Mouse (Mus musculus) embryonic facial prominence, embryonic 12.5 days (tissue): Measurements from ENCODE around the gene Igf2bp2. TPM values are rescaled to one million over a fixed set of nuclear protein-coding genes. Genes with fewer than 3 reads are reported as not detected.

Experiments used
- ATAC-seq: fragments of 200-750 bp; cut with Nextera tagmentation; 2 replicates; pipeline ENCODE4 v1.8.0; 2017; ENCODE audit not compliant: insufficient number of reproducible peaks, insufficient read depth, low FRiP score, low TSS enrichment
- H3K27ac ChIP-seq: fragments of 300-500 bp; sonication (generic); 2 replicates; pipeline ENCODE4 v1.5.1; 2016; ENCODE audit warnings: mild to moderate bottlenecking
- H3K27me3 ChIP-seq: fragments of 300-500 bp; sonication (generic); 2 replicates; pipeline ENCODE4 v1.6.1; 2016; ENCODE audit warnings: mild to moderate bottlenecking, moderate library complexity
- H3K36me3 ChIP-seq: fragments of 300-500 bp; sonication (generic); 2 replicates; pipeline ENCODE4 v1.6.1; 2016; ENCODE audit warnings: mild to moderate bottlenecking
- H3K4me1 ChIP-seq: fragments of 300-500 bp; sonication (generic); 2 replicates; pipeline ENCODE4 v1.6.1; 2016
- H3K4me2 ChIP-seq: fragments of 300-500 bp; sonication (generic); replicated peaks from 2 replicates; pipeline ENCODE4 v1.6.1; 2016; ENCODE audit warnings: mild to moderate bottlenecking, moderate library complexity
- H3K4me3 ChIP-seq: fragments of 300-500 bp; sonication (generic); 2 replicates; pipeline ENCODE4 v1.5.1; 2016; ENCODE audit warnings: mild to moderate bottlenecking
- H3K9ac ChIP-seq: fragments of 300-500 bp; sonication (generic); 2 replicates; pipeline ENCODE4 v1.6.1; 2016; ENCODE audit warnings: mild to moderate bottlenecking, moderate library complexity
- H3K9me3 ChIP-seq: fragments of 300-500 bp; sonication (generic); 2 replicates; pipeline ENCODE4 v1.6.1; 2016; ENCODE audit warnings: mild to moderate bottlenecking, moderate library complexity
- WGBS: fragments of 180-500 bp; shearing (Covaris S2); methylation state at CpG from one replicate; pipeline ENCODE4 v1.1.7; 2016; 5-methylcytosine and 5-hydroxymethylcytosine counted together
- polyA plus RNA-seq: library from polyadenylated mRNA; unstranded; fragments of >200 nt; fragmentation: Nextera tagmentation; extraction: Ambion mirVana; gene quantifications from 2 replicates; pipeline ENCODE4 v1.2.1, GENCODE M21; 2016

The Igf2bp2 gene
- polyA plus RNA-seq, 1 experiment from 2014 or later, result 132 TPM

DNA sequence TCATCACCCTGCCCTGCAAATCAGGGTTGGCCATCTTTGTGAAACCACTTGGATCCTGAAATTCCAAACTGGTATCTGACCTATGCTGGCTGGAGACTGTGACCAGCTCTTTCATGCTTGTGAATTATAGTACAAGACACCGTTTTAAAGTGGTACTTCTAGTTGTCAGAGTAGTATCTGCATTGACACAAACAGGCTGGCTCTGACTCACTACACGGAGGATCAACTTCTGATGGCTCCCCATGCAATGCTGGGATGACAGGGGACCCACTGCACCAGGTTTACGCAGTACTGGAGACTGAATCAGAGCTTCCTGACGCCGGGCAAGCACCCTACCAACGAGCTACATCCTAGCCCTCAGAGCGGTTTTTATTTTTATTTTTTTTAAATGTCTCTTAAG, 17.0 kb downstream of the Igf2bp2 start:
- peaks cover 29% of the 10 kb centered on the region for H3K4me1 ChIP-seq
- 87% methylated on average over 7 of the region's 7 CpGs for WGBS
- H3K36me3 ChIP-seq, result 0 out of 2 replicates have a peak, but pooled peaks cover 5% of the 10 kb centered on the region
- ATAC-seq, result no peak
- H3K27me3 ChIP-seq, result no peaks in the 10 kb centered on the region
- no peak overlapping the region for H3K9ac ChIP-seq
- H3K4me2 ChIP-seq, result no peak overlapping the region
- H3K27ac ChIP-seq, result no peak overlapping the region
- no peak overlapping the region for H3K4me3 ChIP-seq
- no peaks in the 10 kb centered on the region for H3K9me3 ChIP-seq

DNA sequence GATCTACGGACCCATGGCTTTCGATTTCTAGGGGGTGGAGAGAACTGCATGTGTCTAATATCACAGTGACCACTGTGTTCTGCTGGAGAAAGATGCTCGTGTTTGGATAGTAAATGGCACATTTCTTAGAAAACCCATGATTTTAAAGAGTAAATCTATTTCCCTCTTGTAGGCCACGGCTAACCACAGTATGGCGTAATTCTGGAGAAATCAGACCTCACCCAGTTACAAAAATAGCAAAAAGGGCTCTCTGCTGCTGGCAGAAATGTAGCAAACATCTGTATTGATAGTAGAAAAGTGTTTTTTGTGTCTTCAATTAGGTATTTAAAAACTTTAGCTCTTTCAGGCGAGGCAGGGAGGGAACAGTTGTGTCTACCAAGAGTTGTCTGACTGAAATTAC, 18.6 kb downstream of the Igf2bp2 start:
- Histone ChIP-seq H3K9ac (no peak overlapping the region), H3K4me2 (no peak overlapping the region), H3K27me3 (no peaks in the 10 kb centered on the region), H3K27ac (no peak overlapping the region), H3K4me1 (peaks cover 17% of the 10 kb centered on the region; the same call in 1 of the 2 replicates), H3K36me3 (0 out of 2 replicates have a peak, but pooled peaks cover 5% of the 10 kb centered on the region), H3K9me3 (no peaks in the 10 kb centered on the region), H3K4me3 (no peak overlapping the region)
- ATAC-seq, result no peak
- WGBS, result 93% methylated on average over 6 of the region's 6 CpGs

DNA sequence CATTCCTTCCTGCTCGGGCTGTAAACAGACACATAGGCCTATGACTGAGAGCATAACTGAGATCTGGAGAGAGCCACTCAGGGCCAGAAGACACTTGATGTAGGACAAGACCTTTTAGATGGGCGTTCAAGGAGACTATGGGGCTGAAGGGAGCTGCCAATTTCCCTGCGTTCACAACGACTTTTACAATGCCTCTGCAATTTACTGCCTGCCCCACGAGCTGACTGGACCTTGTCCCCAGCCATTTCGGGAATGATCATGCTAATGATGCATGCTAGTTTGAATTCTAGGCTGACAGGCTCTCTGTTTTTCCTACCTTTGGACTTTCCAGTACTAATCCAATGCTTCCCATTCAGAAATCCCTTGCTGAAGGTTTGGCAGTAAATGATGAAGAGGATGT, 22.2 kb downstream of the Igf2bp2 start:
- Histone ChIP-seq H3K27me3 (no peaks in the 10 kb centered on the region), H3K4me2 (no peak overlapping the region), H3K36me3 (0 out of 2 replicates have a peak, but pooled peaks cover 2% of the 10 kb centered on the region), H3K4me1 (peaks cover 14% of the 10 kb centered on the region), H3K27ac (no peak overlapping the region), H3K4me3 (no peak overlapping the region), H3K9ac (no peak overlapping the region), H3K9me3 (no peaks in the 10 kb centered on the region)
- WGBS, result 73% methylated on average over 6 of the region's 6 CpGs
- no peak for ATAC-seq

DNA sequence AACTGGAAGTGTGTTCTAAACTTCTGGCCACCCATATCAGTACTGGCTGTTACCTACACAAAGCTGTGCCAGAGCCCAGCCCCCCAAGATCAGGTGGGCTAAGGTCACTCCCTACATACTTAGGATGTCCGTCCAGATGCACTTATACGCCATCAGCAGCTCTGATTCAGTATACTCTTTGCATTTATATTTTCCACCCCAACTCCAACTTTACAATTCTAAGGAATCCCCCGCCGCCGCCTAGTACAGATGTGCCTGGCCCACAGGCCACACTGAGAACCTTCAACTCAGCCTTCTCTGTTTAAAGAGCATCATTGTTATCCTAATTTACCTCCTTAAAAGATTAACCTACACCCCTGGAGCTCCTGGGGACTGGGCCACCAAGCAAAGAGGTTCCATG, 23.3 kb downstream of the Igf2bp2 start:
- Histone ChIP-seq H3K36me3 (0 out of 2 replicates have a peak, but pooled peaks cover 2% of the 10 kb centered on the region), H3K27ac (no peak overlapping the region), H3K9me3 (no peaks in the 10 kb centered on the region), H3K4me2 (no peak overlapping the region), H3K4me1 (peaks cover 14% of the 10 kb centered on the region), H3K9ac (no peak overlapping the region), H3K4me3 (no peak overlapping the region), H3K27me3 (no peaks in the 10 kb centered on the region)
- WGBS, result 81% methylated on average over 5 of the region's 5 CpGs
- ATAC-seq, result no peak

DNA sequence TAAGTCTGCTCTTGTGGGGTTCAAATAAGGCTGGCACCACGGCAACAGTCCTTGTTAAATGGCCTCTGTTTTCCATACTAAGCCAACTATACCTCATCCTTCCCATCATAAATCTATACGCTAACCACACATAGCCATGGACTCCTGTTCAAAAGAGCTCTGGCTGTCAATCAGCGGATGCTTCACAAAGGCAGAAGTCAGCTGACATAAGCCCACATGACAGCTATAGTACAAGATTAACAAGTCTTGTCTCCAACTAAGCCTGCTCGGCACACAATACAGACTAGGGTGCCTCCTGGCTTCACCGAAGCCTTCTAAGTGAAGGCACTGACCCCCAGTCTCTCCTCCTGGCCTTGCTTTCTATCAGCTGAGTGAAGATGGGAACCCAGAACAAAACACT, 26.9 kb downstream of the Igf2bp2 start:
- WGBS, result 91% methylated on average over 5 of the region's 5 CpGs
- ATAC-seq, result no peak

DNA sequence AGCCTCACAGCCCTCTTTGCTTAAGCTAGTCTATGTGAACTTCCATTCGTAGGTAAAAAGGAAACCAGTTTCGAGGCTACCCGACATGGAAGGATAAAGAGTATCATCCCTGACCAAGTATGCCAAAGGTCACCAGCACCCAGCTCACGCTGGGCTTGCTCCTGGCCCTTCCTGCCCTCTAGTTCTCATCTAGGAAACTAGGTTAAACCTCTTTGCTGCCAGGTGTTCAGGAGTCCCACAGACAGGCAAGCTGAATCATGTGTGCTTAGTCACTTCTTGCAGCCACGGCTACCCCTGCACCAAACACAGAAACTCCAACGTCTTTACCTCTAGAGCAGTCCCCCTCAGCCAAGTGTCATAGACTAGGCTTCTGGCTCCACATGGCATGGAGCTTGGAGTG, 31.8 kb downstream of the Igf2bp2 start:
- no peaks in the 10 kb centered on the region for H3K36me3 ChIP-seq
- no peaks in the 10 kb centered on the region for H3K4me1 ChIP-seq
- 80% methylated on average over 6 of the region's 6 CpGs for WGBS
- H3K9ac ChIP-seq, result no peak overlapping the region
- no peaks in the 10 kb centered on the region for H3K27me3 ChIP-seq
- no peak overlapping the region for H3K4me3 ChIP-seq
- H3K27ac ChIP-seq, result no peak overlapping the region
- ATAC-seq, result no peak
- H3K9me3 ChIP-seq, result no peaks in the 10 kb centered on the region
- no peak overlapping the region for H3K4me2 ChIP-seq

More for the DNA sequence above, 26.9 kb downstream of the Igf2bp2 start:
- H3K9ac ChIP-seq, result no peak overlapping the region
- H3K4me3 ChIP-seq, result no peak overlapping the region
- no peaks in the 10 kb centered on the region for H3K27me3 ChIP-seq
- no peak overlapping the region for H3K27ac ChIP-seq
- peaks cover 14% of the 10 kb centered on the region for H3K4me1 ChIP-seq
- no peak overlapping the region for H3K4me2 ChIP-seq
- no peaks in the 10 kb centered on the region for H3K9me3 ChIP-seq
- no peaks in the 10 kb centered on the region for H3K36me3 ChIP-seq

DNA sequence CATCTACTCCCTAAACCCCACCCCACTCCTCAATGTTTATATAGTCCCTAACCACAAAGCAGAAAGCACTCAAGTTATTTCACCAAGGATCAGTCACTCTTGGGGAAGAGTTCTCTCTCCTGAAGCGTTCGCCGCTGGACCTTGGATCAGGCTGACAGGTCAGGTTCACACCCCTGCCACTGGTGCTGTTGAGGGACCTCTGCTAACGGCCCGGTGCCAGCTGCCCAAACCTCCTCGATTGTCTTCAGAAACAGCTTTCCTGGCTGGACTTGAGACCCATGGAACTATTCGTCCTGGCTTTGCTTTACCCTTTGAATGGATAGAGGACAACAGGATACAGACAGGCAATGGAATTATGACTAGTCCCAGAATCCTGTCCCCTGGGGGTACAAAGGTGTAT, 33.6 kb downstream of the Igf2bp2 start:
- H3K27me3 ChIP-seq, result no peaks in the 10 kb centered on the region
- no peak overlapping the region for H3K27ac ChIP-seq
- no peaks in the 10 kb centered on the region for H3K9me3 ChIP-seq
- H3K36me3 ChIP-seq, result no peaks in the 10 kb centered on the region
- peaks cover 6% of the 10 kb centered on the region for H3K4me1 ChIP-seq
- no peak for ATAC-seq
- no peak overlapping the region for H3K4me3 ChIP-seq
- H3K9ac ChIP-seq, result no peak overlapping the region
- WGBS, result 87% methylated on average over 7 of the region's 7 CpGs
- H3K4me2 ChIP-seq, result no peak overlapping the region

DNA sequence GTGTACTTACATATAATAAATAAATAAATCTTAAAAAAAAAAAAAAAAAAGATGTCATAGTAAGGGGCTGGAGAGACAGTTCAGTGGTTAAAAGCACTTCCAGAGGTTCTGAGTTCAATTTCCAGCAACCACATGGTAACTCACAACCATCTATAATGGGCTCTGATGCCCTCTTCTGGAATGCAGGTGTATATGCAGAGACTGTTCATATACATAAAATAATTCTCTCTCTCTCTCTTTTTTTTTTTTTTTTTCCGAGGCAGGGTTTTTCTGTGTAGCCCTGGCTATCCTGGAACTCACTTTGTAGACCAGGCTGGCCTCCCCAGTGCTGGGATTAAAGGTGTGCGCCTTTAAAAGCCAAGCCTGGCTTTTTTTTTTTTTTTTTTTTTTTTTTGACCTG, 34.5 kb downstream of the Igf2bp2 start:
- Histone ChIP-seq H3K27me3 (no peaks in the 10 kb centered on the region), H3K4me2 (no peak overlapping the region), H3K9ac (no peak overlapping the region), H3K4me3 (no peak overlapping the region), H3K9me3 (no peaks in the 10 kb centered on the region), H3K36me3 (no peaks in the 10 kb centered on the region), H3K4me1 (peaks cover 12% of the 10 kb centered on the region), H3K27ac (no peak overlapping the region)
- WGBS, result 82% methylated on average over 2 of the region's 2 CpGs
- ATAC-seq, result no peak

DNA sequence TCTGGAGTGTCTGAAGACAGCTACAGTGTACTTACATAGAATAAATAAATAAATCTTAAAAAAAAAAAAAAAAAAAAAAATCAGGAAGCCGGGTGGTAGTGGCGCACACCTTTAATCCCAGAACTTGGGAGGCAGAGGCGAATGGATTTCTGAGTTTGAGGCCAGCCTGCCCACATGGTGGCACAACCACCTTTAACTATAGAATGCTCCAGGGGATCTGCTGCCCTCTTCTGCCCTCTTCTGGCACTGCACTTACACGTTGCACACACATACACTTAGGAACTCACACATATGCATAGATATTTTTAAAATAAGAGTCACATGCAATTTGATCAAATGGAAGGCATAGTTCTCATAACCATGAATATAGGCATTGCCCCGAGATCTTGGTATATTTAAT, 35.3 kb downstream of the Igf2bp2 start:
- Histone ChIP-seq H3K27me3 (no peaks in the 10 kb centered on the region), H3K4me3 (no peak overlapping the region), H3K4me1 (peaks cover 12% of the 10 kb centered on the region), H3K27ac (no peak overlapping the region), H3K9ac (no peak overlapping the region), H3K9me3 (no peaks in the 10 kb centered on the region), H3K36me3 (no peaks in the 10 kb centered on the region), H3K4me2 (no peak overlapping the region)
- no peak for ATAC-seq
- 95% methylated on average over 5 of the region's 5 CpGs for WGBS

DNA sequence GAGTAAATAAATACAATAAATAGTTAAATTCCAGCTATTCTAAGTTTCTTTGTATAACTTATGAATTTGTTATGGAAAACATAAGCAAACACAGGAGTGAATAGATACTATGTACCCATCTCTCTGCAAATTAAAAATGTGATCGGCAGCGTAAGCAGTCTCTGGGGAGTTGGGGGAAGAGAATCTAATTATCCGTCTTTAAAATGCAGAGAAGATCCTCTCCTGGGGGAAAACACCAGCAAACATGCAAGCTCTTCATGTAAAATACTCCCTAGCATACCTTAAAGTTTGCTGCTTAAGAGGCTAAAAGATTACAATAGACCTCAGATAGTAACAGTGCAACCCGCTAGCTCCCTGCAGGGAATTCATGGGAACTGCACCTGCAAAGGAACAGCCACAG, 36.2 kb downstream of the Igf2bp2 start:
- no peak overlapping the region for H3K4me2 ChIP-seq
- 85% methylated on average over 4 of the region's 4 CpGs for WGBS
- no peaks in the 10 kb centered on the region for H3K27me3 ChIP-seq
- no peak overlapping the region for H3K4me3 ChIP-seq
- no peak overlapping the region for H3K9ac ChIP-seq
- H3K27ac ChIP-seq, result no peak overlapping the region
- peaks cover 12% of the 10 kb centered on the region for H3K4me1 ChIP-seq
- no peaks in the 10 kb centered on the region for H3K9me3 ChIP-seq
- no peak for ATAC-seq
- no peaks in the 10 kb centered on the region for H3K36me3 ChIP-seq

DNA sequence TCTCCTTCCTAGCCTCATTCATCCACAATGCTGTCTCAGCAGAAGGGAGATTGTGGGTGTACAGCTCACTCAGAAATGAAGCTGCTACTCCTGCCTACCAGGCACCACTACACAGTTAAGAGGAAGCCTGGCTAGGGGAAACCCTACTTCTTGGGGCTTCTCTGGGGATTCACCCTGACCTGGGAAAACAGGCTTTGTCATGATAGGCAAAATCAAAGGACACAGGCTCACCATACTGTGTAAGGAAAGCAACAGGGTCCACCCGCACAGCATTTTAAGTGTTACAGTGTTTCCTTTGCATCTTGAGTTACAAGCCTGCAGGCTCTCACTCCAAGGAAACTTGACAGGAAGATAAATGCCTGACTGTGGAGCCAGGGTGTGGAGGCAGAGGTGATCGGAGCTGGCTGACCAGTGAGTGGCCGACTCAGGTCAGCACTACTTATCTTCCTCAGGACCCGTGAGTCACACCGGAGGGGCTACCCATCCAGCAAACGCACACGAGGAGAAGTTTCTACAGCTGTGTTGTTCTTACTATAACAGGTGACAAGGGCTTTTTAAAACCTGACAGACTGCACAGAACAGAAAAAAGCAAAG, 38.7 kb downstream of the Igf2bp2 start:
- Histone ChIP-seq H3K4me2 (no peak overlapping the region), H3K9me3 (no peaks in the 10 kb centered on the region), H3K27ac (no peak overlapping the region), H3K9ac (no peak overlapping the region), H3K4me3 (no peak overlapping the region), H3K4me1 (peaks cover 12% of the 10 kb centered on the region), H3K27me3 (no peaks in the 10 kb centered on the region), H3K36me3 (0 out of 2 replicates have a peak, but pooled peaks cover 7% of the 10 kb centered on the region)
- WGBS, result 51% methylated on average over 7 of the region's 7 CpGs
- no peak for ATAC-seq

DNA sequence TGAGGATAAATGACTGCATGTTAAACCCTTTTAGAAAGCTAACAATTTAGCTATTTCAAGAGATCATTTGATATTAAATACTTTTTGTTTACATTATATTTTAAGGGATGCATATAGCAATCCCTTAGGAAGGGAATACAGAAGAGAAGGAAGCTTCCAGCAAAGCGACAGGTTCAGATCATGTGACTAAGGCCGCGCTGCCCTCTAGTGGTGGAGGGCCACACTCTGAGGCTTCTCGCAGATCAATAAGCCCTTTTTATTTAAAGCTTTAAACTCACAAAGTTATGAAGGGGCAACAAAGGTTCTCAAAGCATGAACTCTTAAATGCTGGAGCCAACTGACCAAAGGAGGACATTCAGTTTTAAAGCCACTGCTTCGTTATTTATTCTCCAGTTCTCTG, 39.4 kb downstream of the Igf2bp2 start:
- no peak overlapping the region for H3K4me3 ChIP-seq
- peaks cover 12% of the 10 kb centered on the region for H3K4me1 ChIP-seq
- H3K27me3 ChIP-seq, result no peaks in the 10 kb centered on the region
- H3K36me3 ChIP-seq, result peaks cover 13% of the 10 kb centered on the region
- H3K4me2 ChIP-seq, result no peak overlapping the region
- no peak for ATAC-seq
- no peak overlapping the region for H3K9ac ChIP-seq
- no peaks in the 10 kb centered on the region for H3K9me3 ChIP-seq
- 28% methylated on average over 5 of the region's 5 CpGs for WGBS
- no peak overlapping the region for H3K27ac ChIP-seq
